18 mouse cellular contexts compared by ENCODE assay signal in genomic region chr16:95189114-95189513, GRCm38 (mm10).
A peak's percentile ranks its signal among the peaks of the same experiment; 100 is the strongest.
DNase-seq lines count a peak whose midpoint lies in the region; ATAC-seq and TF ChIP-seq lines count a peak whose summit lies in the region.
"Had no signal": no experiment of that assay in that cellular context is flagged by ENCODE, and none has a peak within 500 bp of the region (broad histone marks: within the 10 kb centered on the region; RNA-seq: fewer than 3 reads in every experiment).

No protein-coding gene starts in this region.

- H3K27ac ChIP-seq in thymus, adult 2 months (ENCODE audit: control insufficient read depth, insufficient read depth, low read length), result peak overlapping the region; percentile 26; the same call in 1 of the 2 replicates
- 0 out of 2 replicates have a peak overlapping the region, but pooled peaks have one; percentile 10 for H3K27ac ChIP-seq in CH12.LX (ENCODE audit: insufficient read depth, low read depth)
- H3K27ac ChIP-seq in kidney, embryonic 15.5 days, result no peak overlapping the region
- H3K27ac ChIP-seq: forebrain, embryonic 13.5 days; hindbrain, embryonic 10.5 days; limb, embryonic 10.5 days; neural tube, embryonic 13.5 days had no signal

- peak overlapping the region; percentile 17 for H3K9ac ChIP-seq in CH12.LX (ENCODE audit: insufficient read depth, low read depth)
- H3K9ac ChIP-seq in kidney, embryonic 15.5 days, result no peak overlapping the region
- H3K9ac ChIP-seq: forebrain, embryonic 13.5 days; neural tube, embryonic 13.5 days had no signal

- 0 out of 2 replicates have a peak overlapping the region, but pooled peaks have one; percentile 19 for H3K4me2 ChIP-seq in CH12.LX (ENCODE audit: insufficient read depth, low read depth, poor library complexity, severe bottlenecking)
- no peak overlapping the region for H3K4me2 ChIP-seq in kidney, embryonic 15.5 days
- H3K4me2 ChIP-seq: forebrain, embryonic 13.5 days; liver, embryonic 11.5 days; neural tube, embryonic 13.5 days had no signal

- intact Hi-C loops in gastrocnemius, postnatal 36 days (cut with DNase I), result no loop called here

- H3K36me3 ChIP-seq in thymus, adult 2 months (ENCODE audit: control insufficient read depth, insufficient read depth, low read length), result no peaks in the 10 kb centered on the region
- H3K36me3 ChIP-seq in CH12.LX (replicated peaks in 1 of 2; ENCODE audit: control insufficient read depth in 1 of 2, insufficient read depth in 1 of 2, low read length in 1 of 2), result no peaks in the 10 kb centered on the region
- no peaks in the 10 kb centered on the region for H3K36me3 ChIP-seq in kidney, embryonic 15.5 days
- H3K36me3 ChIP-seq: hindbrain, embryonic 10.5 days; limb, embryonic 10.5 days; neural tube, embryonic 13.5 days had no signal

- DNase-seq in thymus, adult 2 months, result no peak
- no peak for DNase-seq in thymus, postnatal 0 days (ENCODE audit: low spot score)
- peak; percentile 78 for DNase-seq in CH12.LX (ENCODE audit: extremely low read depth)
- no peak for DNase-seq in gastrocnemius, postnatal 36 days
- no peak for DNase-seq in ovary, postnatal 10 days (ENCODE audit: low spot score)
- DNase-seq: adrenal gland, adult 2 months; cerebellum, postnatal 14 days; kidney, adult 9 months; lung, adult 2 months; right cerebral cortex, postnatal 14 days had no signal

- peak; percentile 26; the same call in 1 of the 2 replicates for TF ChIP-seq EP300 in CH12.LX (IDR thresholded peaks at IDR 0.05; ENCODE audit: low read length)

- H3K4me3 ChIP-seq in thymus, adult 2 months (ENCODE audit: control insufficient read depth, insufficient read depth, low read length), result no peak overlapping the region
- no peak overlapping the region for H3K4me3 ChIP-seq in CH12.LX (replicated peaks in 1 of 3; ENCODE audit: low read depth in 2 of 3, low read length in 2 of 3, poor library complexity in 1 of 3)
- no peak overlapping the region for H3K4me3 ChIP-seq in kidney, embryonic 15.5 days (replicated peaks)
- H3K4me3 ChIP-seq: forebrain, embryonic 13.5 days; hindbrain, embryonic 10.5 days; limb, embryonic 10.5 days; megakaryocyte, embryonic 14.5 days; neural tube, embryonic 13.5 days had no signal

- no peak for TF ChIP-seq CTCF in thymus, adult 2 months (IDR thresholded peaks at IDR 0.05; ENCODE audit: borderline replicate concordance, control insufficient read depth, extremely low read depth, insufficient read depth, low read length, poor library complexity)
- TF ChIP-seq CTCF in CH12.LX (conservative IDR thresholded peaks at IDR 0.05 in 1 of 2, IDR thresholded peaks at IDR 0.05 in 1 of 2; ENCODE audit: low read depth in 2 of 2, low read length in 2 of 2), result no peak

- peak; percentile 88 for ATAC-seq in granulocyte monocyte progenitor cell, adult 5-6 weeks (replicated peaks; ENCODE audit: poor library complexity, severe bottlenecking)
- ATAC-seq in kidney, embryonic 15.5 days (replicated peaks; ENCODE audit: low FRiP score), result no peak
- ATAC-seq: forebrain, embryonic 13.5 days had no signal

- dilution Hi-C loops in CH12.LX (cut with MboI; ENCODE audit: extremely low pct_ligation_motif_present, extremely low pct_unique_long_range_greater_than_20kb, low sequenced_read_pairs), result no loop called here

- H3K79me2 ChIP-seq in CH12.LX (replicated peaks; ENCODE audit: control insufficient read depth, extremely low read depth, insufficient read depth, poor library complexity, severe bottlenecking), result no peaks in the 10 kb centered on the region

- H3K4me1 ChIP-seq in thymus, adult 2 months (replicated peaks; ENCODE audit: control insufficient read depth, insufficient read depth, low read length), result peaks cover 2% of the 10 kb centered on the region; the same call in 1 of the 2 replicates
- peaks cover 11 to 15% of the 10 kb centered on the region in 2 experiments for H3K4me1 ChIP-seq in CH12.LX (ENCODE audit: control insufficient read depth in 1 of 2, insufficient read depth in 2 of 2)
- 0 out of 2 replicates have a peak, but pooled peaks cover 6% of the 10 kb centered on the region for H3K4me1 ChIP-seq in kidney, embryonic 15.5 days
- H3K4me1 ChIP-seq: hindbrain, embryonic 10.5 days; limb, embryonic 10.5 days; megakaryocyte, embryonic 14.5 days had no signal

- no peak for TF ChIP-seq RAD21 in CH12.LX (IDR thresholded peaks at IDR 0.05; ENCODE audit: low read depth, low read length)

- 51% methylated on average over 8 of the region's 8 CpGs for WGBS in thymus, adult 2 months
- WGBS in kidney, embryonic 15.5 days, result 90% methylated on average over 8 of the region's 8 CpGs

- in situ Hi-C loops in CH12.LX (cut with MboI; ENCODE audit: low pct_ligation_motif_present, low pct_unique_long_range_greater_than_20kb, low sequenced_read_pairs), result loop anchor here (25.0 kb wide), 1 partner anchor 398 kb away; the partner anchor contains the start of gene Erg

- H3K27me3 ChIP-seq in thymus, adult 2 months (ENCODE audit: control insufficient read depth, insufficient read depth, low read length), result no peaks in the 10 kb centered on the region
- H3K27me3 ChIP-seq in CH12.LX (replicated peaks), result peaks cover 4% of the 10 kb centered on the region
- H3K27me3 ChIP-seq in kidney, embryonic 15.5 days, result no peaks in the 10 kb centered on the region
- H3K27me3 ChIP-seq: forebrain, embryonic 13.5 days; neural tube, embryonic 13.5 days had no signal

- TF ChIP-seq POLR2A in thymus, adult 2 months (IDR thresholded peaks at IDR 0.05; ENCODE audit: control insufficient read depth, extremely low read depth, insufficient read depth, low read length, poor library complexity), result no peak
- TF ChIP-seq POLR2A in CH12.LX (IDR thresholded peaks at IDR 0.05; ENCODE audit: low read depth, low read length), result peak; percentile 73

- H3K9me3 ChIP-seq in CH12.LX (replicated peaks; ENCODE audit: low read length), result no peaks in the 10 kb centered on the region
- H3K9me3 ChIP-seq in kidney, embryonic 15.5 days (replicated peaks), result no peaks in the 10 kb centered on the region
- H3K9me3 ChIP-seq: forebrain, embryonic 13.5 days; hindbrain, embryonic 10.5 days; limb, embryonic 10.5 days; megakaryocyte, embryonic 14.5 days; neural tube, embryonic 13.5 days had no signal

TF ChIP-seq in CH12.LX, 34 proteins besides CTCF, POLR2A, EP300 and RAD21 (continues in another document):
- TF ChIP-seq IRF4 (IDR thresholded peaks at IDR 0.05; ENCODE audit: low read depth, low read length) (peak; percentile 50; the same call in 1 of the 2 replicates), SMC3 (IDR thresholded peaks at IDR 0.05; ENCODE audit: low read depth, low read length) (no peak; the same call in 1 of the 2 replicates), POLR2AphosphoS2 (IDR thresholded peaks at IDR 0.05; ENCODE audit: low read depth, low read length) (no peak), MEF2A (IDR thresholded peaks at IDR 0.05; ENCODE audit: borderline replicate concordance, low read depth, low read length) (0 out of 2 replicates have a peak, but pooled peaks have one; percentile 26), ELF1 (IDR thresholded peaks at IDR 0.05; ENCODE audit: low read depth, low read length) (no peak), E2F4 (IDR thresholded peaks at IDR 0.05; ENCODE audit: insufficient replicate concordance, low read depth, low read length) (no peak), CHD1 (IDR thresholded peaks at IDR 0.05; ENCODE audit: low read depth, low read length) (no peak), BHLHE40 (IDR thresholded peaks at IDR 0.05; ENCODE audit: low read depth, low read length) (peak; percentile 84), MAZ (IDR thresholded peaks at IDR 0.05; ENCODE audit: low read depth, low read length) (no peak), JUND (conservative IDR thresholded peaks at IDR 0.05; ENCODE audit: low read depth, low read length) (peak; percentile 50), HCFC1 (IDR thresholded peaks at IDR 0.05; ENCODE audit: low read depth, low read length) (0 out of 2 replicates have a peak, but pooled peaks have one; percentile 24), PAX5 (IDR thresholded peaks at IDR 0.05; ENCODE audit: low read length) (no peak), ZMIZ1 (IDR thresholded peaks at IDR 0.05; ENCODE audit: low read depth, low read length) (no peak), CHD2 (IDR thresholded peaks at IDR 0.05; ENCODE audit: low read length) (no peak), KAT2A (IDR thresholded peaks at IDR 0.05; ENCODE audit: insufficient replicate concordance, low read length) (no peak), JUN (IDR thresholded peaks at IDR 0.05; ENCODE audit: insufficient read depth, low read depth, low read length) (peak; percentile 57; the same call in 1 of the 2 replicates), MAX (IDR thresholded peaks at IDR 0.05; ENCODE audit: low read length) (peak; percentile 77), MXI1 (IDR thresholded peaks at IDR 0.05; ENCODE audit: low read depth, low read length) (peak; percentile 45), TCF12 (IDR thresholded peaks at IDR 0.05; ENCODE audit: low read depth, low read length) (peak; percentile 59; the same call in 1 of the 2 replicates), SIN3A (IDR thresholded peaks at IDR 0.05; ENCODE audit: low read length) (no peak; the same call in 1 of the 2 replicates), ETS1 (conservative IDR thresholded peaks at IDR 0.05; ENCODE audit: low read depth, low read length) (no peak), USF1 (IDR thresholded peaks at IDR 0.05; ENCODE audit: low read depth, low read length) (peak; percentile 79), MYC (IDR thresholded peaks at IDR 0.05; ENCODE audit: low read depth, low read length) (peak; percentile 76; the same call in 1 of the 2 replicates), UBTF (IDR thresholded peaks at IDR 0.05; ENCODE audit: low read depth, low read length) (no peak), USF2 (conservative IDR thresholded peaks at IDR 0.05; ENCODE audit: low read depth, low read length) (peak; percentile 81), ZKSCAN1 (IDR thresholded peaks at IDR 0.05; ENCODE audit: borderline replicate concordance, low read depth, low read length) (0 out of 2 replicates have a peak, but pooled peaks have one; percentile 6), MAFK (IDR thresholded peaks at IDR 0.05; ENCODE audit: insufficient replicate concordance, low read length) (no peak), ZNF384 (IDR thresholded peaks at IDR 0.05; ENCODE audit: low read depth, low read length) (0 out of 2 replicates have a peak, but pooled peaks have one; percentile 16), GABPA (IDR thresholded peaks at IDR 0.05; ENCODE audit: insufficient replicate concordance, low read depth, low read length) (no peak), NRF1 (IDR thresholded peaks at IDR 0.05; ENCODE audit: low read depth, low read length) (no peak), TBP (conservative IDR thresholded peaks at IDR 0.05; ENCODE audit: low read depth, low read length) (peak; percentile 79), ZC3H11A (IDR thresholded peaks at IDR 0.05; ENCODE audit: low read depth, low read length) (no peak), RCOR1 (conservative IDR thresholded peaks at IDR 0.05; ENCODE audit: low read depth, low read length) (0 out of 2 replicates have a peak, but pooled peaks have one; percentile 36)
